Comparison of ENCODE assay signal across 9 mouse cellular contexts in genomic region chr4:154390333-154391080, GRCm38 (mm10). TPM values are rescaled to one million over a fixed set of nuclear protein-coding genes. Genes with fewer than 3 reads are reported as not detected.
DNase-seq lines count a peak whose midpoint lies in the region; ATAC-seq lines count a peak whose summit lies in the region.
"Had no signal": no experiment of that assay in that cellular context is flagged by ENCODE, and none has a peak within 500 bp of the region (broad histone marks: within the 10 kb centered on the region; RNA-seq: fewer than 3 reads in every experiment).

No protein-coding gene starts in this region.

- peak overlapping the region; percentile 49 for H3K9ac ChIP-seq in kidney, embryonic 16.5 days (replicated peaks; ENCODE audit: low read length)
- H3K9ac ChIP-seq in midbrain, embryonic 12.5 days (replicated peaks) = no peak overlapping the region
- no peak overlapping the region for H3K9ac ChIP-seq in liver, embryonic 12.5 days

- H3K27me3 ChIP-seq in kidney, embryonic 16.5 days (ENCODE audit: insufficient read depth, low read length) = peaks cover 4% of the 10 kb centered on the region; the same call in 1 of the 2 replicates
- peaks cover 13% of the 10 kb centered on the region; the same call in 1 of the 2 replicates for H3K27me3 ChIP-seq in midbrain, embryonic 12.5 days
- H3K27me3 ChIP-seq in liver, embryonic 12.5 days (replicated peaks) = peaks cover 4% of the 10 kb centered on the region; the same call in 1 of the 2 replicates

- peak; percentile 44 for ATAC-seq in kidney, embryonic 16.5 days (ENCODE audit: low FRiP score, low TSS enrichment)
- ATAC-seq in midbrain, embryonic 12.5 days (ENCODE audit: low FRiP score, low read depth) = peak; percentile 78
- no peak for ATAC-seq in liver, embryonic 12.5 days

- H3K9me3 ChIP-seq in kidney, embryonic 16.5 days (ENCODE audit: low read length) = no peaks in the 10 kb centered on the region
- H3K9me3 ChIP-seq in midbrain, embryonic 12.5 days = no peaks in the 10 kb centered on the region
- no peaks in the 10 kb centered on the region for H3K9me3 ChIP-seq in liver, embryonic 12.5 days (replicated peaks)

- H3K4me3 ChIP-seq in kidney, embryonic 16.5 days (ENCODE audit: low read length) = no peak overlapping the region
- H3K4me3 ChIP-seq in midbrain, embryonic 12.5 days = no peak overlapping the region
- H3K4me3 ChIP-seq in liver, embryonic 12.5 days = no peak overlapping the region

- peaks cover 42% of the 10 kb centered on the region for H3K4me1 ChIP-seq in kidney, embryonic 16.5 days (ENCODE audit: insufficient read depth, low read length)
- H3K4me1 ChIP-seq in midbrain, embryonic 12.5 days = peaks cover 65% of the 10 kb centered on the region
- H3K4me1 ChIP-seq in liver, embryonic 12.5 days = peaks cover 11% of the 10 kb centered on the region; the same call in 1 of the 2 replicates

- 6% methylated on average over 19 of the region's 20 CpGs for WGBS in kidney, embryonic 16.5 days
- 10% methylated on average over 20 of the region's 20 CpGs for WGBS in midbrain, embryonic 12.5 days
- WGBS in liver, embryonic 12.5 days (ENCODE audit: insufficient replicate concordance) = 11% methylated on average over 20 of the region's 20 CpGs

- H3K27ac ChIP-seq in kidney, embryonic 16.5 days (ENCODE audit: low read length) = peak overlapping the region; percentile 84
- H3K27ac ChIP-seq in midbrain, embryonic 12.5 days (replicated peaks) = peak overlapping the region; percentile 73
- no peak overlapping the region for H3K27ac ChIP-seq in liver, embryonic 12.5 days

- H3K36me3 ChIP-seq in kidney, embryonic 16.5 days (ENCODE audit: insufficient read depth, low read length) = no peaks in the 10 kb centered on the region
- H3K36me3 ChIP-seq in midbrain, embryonic 12.5 days = no peaks in the 10 kb centered on the region
- no peaks in the 10 kb centered on the region for H3K36me3 ChIP-seq in liver, embryonic 12.5 days

- H3K4me2 ChIP-seq in kidney, embryonic 16.5 days (replicated peaks; ENCODE audit: low read depth, low read length) = peak overlapping the region; percentile 15
- H3K4me2 ChIP-seq in midbrain, embryonic 12.5 days (replicated peaks) = 0 out of 2 replicates have a peak overlapping the region, but pooled peaks have one; percentile 1
- no peak overlapping the region for H3K4me2 ChIP-seq in liver, embryonic 12.5 days

- DNase-seq in adrenal gland, adult (ENCODE audit: inconsistent age in 2 of 2, low spot score in 1 of 2) = peak; percentile 33 to 40
- no peak for DNase-seq in adrenal gland, postnatal 25 days
- peak; percentile 29 for DNase-seq in right cerebral cortex, adult 18-20 months
- DNase-seq in right cerebral cortex, postnatal 25 days = no peak
- DNase-seq in spleen, adult 18-20 months = no peak

RNA-seq across cellular contexts. Expression of gene B230104I21Rik, which starts 54.6 kb away (rescaled TPM):
- total RNA-seq in adrenal gland, postnatal 25 days (2021) = not detected in 2 replicates
- polyA plus RNA-seq in kidney, embryonic 16.5 days (2015; fragmentation: Nextera tagmentation; extraction: Ambion mirVana) = 0.37 TPM in 1 of 2 replicates, not detected in the other
- not detected in 2 replicates for polyA plus RNA-seq in midbrain, embryonic 12.5 days (2016; fragmentation: Nextera tagmentation; extraction: Ambion mirVana)
- not detected in 2 replicates for polyA plus RNA-seq in liver, embryonic 12.5 days (2016; fragmentation: Nextera tagmentation; extraction: Ambion mirVana)
- polyA plus RNA-seq: liver, embryonic 16.5 days had no signal

Comparison
In these comparisons a context has a peak if more than half of its experiments do, and no peak if none do; other contexts are left out.
1. DNase-seq: peak in adrenal gland, adult (2 of 2) and right cerebral cortex, adult 18-20 months (single experiment); none in adrenal gland, postnatal 25 days (single experiment), right cerebral cortex, postnatal 25 days (single experiment) and spleen, adult 18-20 months (0 of 2).